Mouse (Mus musculus): ENCODE results near the gene Zdhhc5. TPM values are rescaled to one million over a fixed set of nuclear protein-coding genes. Genes with fewer than 3 reads are reported as not detected.

The Zdhhc5 gene
- polyA plus RNA-seq (2012; fragmentation: generic; extraction: Trizol): 10 to 100 TPM in 1 of 2 experiments, 1 to 10 TPM in 1; 4.3 to 26.8 TPM

GRCm38 (mm10) chr2:84714811-84715561 lies at the start of gene Zdhhc5:
Gene Zdhhc5 (minus strand): TSS chr2:84715180.

GRCm38 (mm10) chr2:84743561-84743960 lies 28.6 kb upstream of the Zdhhc5 start, which contains the start of gene Gm19426:
Gene Gm19426 (minus strand): TSS chr2:84743655.

GRCm38 (mm10) chr2:84733579-84734300 lies 18.8 kb upstream of the Zdhhc5 start, which contains the start of gene Ypel4:
Gene Ypel4 (plus strand): TSS chr2:84734058.

GRCm38 (mm10) chr2:84727172-84727858 lies 12.3 kb upstream of the Zdhhc5 start, which contains the start of gene Clp1:
Gene Clp1 (minus strand): TSS chr2:84727350.

GRCm38 (mm10) chr2:84679016-84679415 lies 36.0 kb downstream of the Zdhhc5 start, which contains the start of gene Tmx2:
Gene Tmx2 (minus strand): TSS chr2:84679140.

GRCm38 (mm10) chr2:84677968-84678880 lies 36.8 kb downstream of the Zdhhc5 start, which contains the start of the genes Gm28635 and Med19:
Gene Gm28635 (minus strand): TSS chr2:84678041.
Gene Med19 (plus strand): TSS chr2:84678402.

GRCm38 (mm10) chr2:84670569-84670933 lies 44.4 kb downstream of the Zdhhc5 start, which contains the start of gene Selenoh:
Gene Selenoh (minus strand): TSS chr2:84670770.

GRCm38 (mm10) chr2:84658806-84659205 lies 56.2 kb downstream of the Zdhhc5 start, which contains the start of gene Btbd18:
Gene Btbd18 (plus strand): TSS chr2:84659079.

GRCm38 (mm10) chr2:84650464-84651195 lies 64.3 kb downstream of the Zdhhc5 start, which contains the start of gene Ctnnd1:
Gene Ctnnd1 (minus strand): TSS chr2:84650765.

Other genes starting within 250 kb of the Zdhhc5 start
- gene Tfpi, start 238.4 kb downstream of the Zdhhc5 start, polyA plus RNA-seq (2012; fragmentation: generic; extraction: Trizol): 10 to 100 TPM in 1 of 2 experiments, 1 to 10 TPM in 1; 1.2 to 17.3 TPM
- gene Ctnnd1, start 64.4 kb downstream of the Zdhhc5 start, polyA plus RNA-seq (2012; fragmentation: generic; extraction: Trizol): 10 to 100 TPM in 1 of 2 experiments, 1 to 10 TPM in 1; 6.2 to 55.8 TPM
- gene Btbd18, start 56.1 kb downstream of the Zdhhc5 start, polyA plus RNA-seq (2012; fragmentation: generic; extraction: Trizol): under 1 TPM; 0.09 TPM
- 100 to 1,000 TPM; 317 to 435 TPM for gene Selenoh, start 44.4 kb downstream of the Zdhhc5 start, polyA plus RNA-seq (2012; fragmentation: generic; extraction: Trizol)
- not detected for gene Gm28635, start 37.1 kb downstream of the Zdhhc5 start, polyA plus RNA-seq (2012; fragmentation: generic; extraction: Trizol)
- gene Med19, start 36.8 kb downstream of the Zdhhc5 start, polyA plus RNA-seq (2012; fragmentation: generic; extraction: Trizol): 10 to 100 TPM in 1 of 2 experiments, 1 to 10 TPM in 1; 9.8 to 18.9 TPM
- 10 to 100 TPM; 13.4 to 61.9 TPM for gene Tmx2, start 36.0 kb downstream of the Zdhhc5 start, polyA plus RNA-seq (2012; fragmentation: generic; extraction: Trizol)
- gene Clp1, start 12.2 kb upstream of the Zdhhc5 start, polyA plus RNA-seq (2012; fragmentation: generic; extraction: Trizol): 1 to 10 TPM; 2.2 to 6.6 TPM
- 1 to 10 TPM in 1 of 2 experiments, under 1 TPM in 1; 0.47 to 8.6 TPM for gene Ypel4, start 18.9 kb upstream of the Zdhhc5 start, polyA plus RNA-seq (2012; fragmentation: generic; extraction: Trizol)
- gene Gm19426, start 28.5 kb upstream of the Zdhhc5 start, polyA plus RNA-seq (2012; fragmentation: generic; extraction: Trizol): 1 to 10 TPM; 7.2 to 8.3 TPM
- gene Serping1, start 60.3 kb upstream of the Zdhhc5 start, polyA plus RNA-seq (2012; fragmentation: generic; extraction: Trizol): under 1 TPM; 0.06 to 0.91 TPM
- gene Ube2l6, start 83.6 kb upstream of the Zdhhc5 start, polyA plus RNA-seq (2012; fragmentation: generic; extraction: Trizol): 10 to 100 TPM; 19.6 to 59.5 TPM
- gene Smtnl1, start 107.5 kb upstream of the Zdhhc5 start, polyA plus RNA-seq (2012; fragmentation: generic; extraction: Trizol): under 1 TPM; 0.02 TPM
- 10 to 100 TPM; 24.3 to 35.2 TPM for gene Timm10, start 111.8 kb upstream of the Zdhhc5 start, polyA plus RNA-seq (2012; fragmentation: generic; extraction: Trizol)
- gene Slc43a1, start 123.7 kb upstream of the Zdhhc5 start, polyA plus RNA-seq (2012; fragmentation: generic; extraction: Trizol): under 1 TPM; 0.01 to 0.04 TPM
- gene Rtn4rl2, start 171.5 kb upstream of the Zdhhc5 start, polyA plus RNA-seq (2012; fragmentation: generic; extraction: Trizol): 1 to 10 TPM in 1 of 2 experiments, under 1 TPM in 1; 0.43 to 7.1 TPM
- gene Slc43a3, start 221.4 kb upstream of the Zdhhc5 start, polyA plus RNA-seq (2012; fragmentation: generic; extraction: Trizol): 10 to 100 TPM in 1 of 2 experiments, 1 to 10 TPM in 1; 6.8 to 22.7 TPM